Mouse (Mus musculus) right cerebral cortex, postnatal 25 days (tissue): ENCODE measurements around the gene Gm11127.
"Not testable (repeated sequence)": the region's sequence is repeated elsewhere in the genome, so short reads cannot be mapped to it uniquely, and the experiment has no call there.

Experiments
- DNase-seq: peaks from one replicate; pipeline ENCODE4 v3.0.0; 2022

The Gm11127 gene

GRCm38 (mm10) chr17:36030703-36031582 lies 27.2 kb downstream of the Gm11127 start:
- DNase-seq: not testable (repeated sequence)

GRCm38 (mm10) chr17:36030046-36030702 lies 28.0 kb downstream of the Gm11127 start:
- not testable (repeated sequence) for DNase-seq

DNA sequence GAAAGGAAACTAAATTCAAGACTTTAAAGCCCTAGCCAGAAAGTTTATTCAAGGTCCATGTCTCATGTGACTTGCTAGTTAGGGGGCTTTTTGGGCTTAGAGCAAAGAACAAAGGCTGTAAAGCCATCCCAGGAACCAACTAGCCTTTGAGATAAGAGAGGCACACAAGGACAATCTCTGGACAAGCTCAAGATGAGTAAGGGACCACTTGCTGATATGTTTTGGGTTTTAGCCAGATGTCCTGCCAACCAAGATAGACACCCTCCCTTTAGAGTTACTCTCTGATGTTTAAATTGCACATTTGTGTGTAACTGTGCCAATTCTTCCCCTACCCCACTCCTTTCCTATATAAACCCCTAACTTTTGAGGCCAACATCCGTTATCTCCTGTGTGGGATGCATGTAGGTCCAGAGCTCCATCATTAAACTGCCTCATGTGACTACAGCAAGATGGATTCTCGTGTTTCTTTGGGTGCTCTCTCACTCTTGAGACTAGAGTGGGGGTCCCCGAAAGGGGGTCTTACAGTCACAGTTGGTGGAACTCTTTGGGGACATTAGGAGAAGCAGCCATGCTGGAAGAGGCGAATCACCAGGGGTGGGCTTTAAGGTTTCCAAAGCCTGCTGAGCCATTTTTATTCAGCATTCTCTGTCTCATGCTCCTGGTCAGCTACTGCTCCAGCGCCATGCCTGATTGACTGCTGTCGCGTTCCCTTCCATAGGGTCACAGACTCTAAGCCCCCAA lies 29.1 kb downstream of the Gm11127 start:
- DNase-seq: no peak

DNA sequence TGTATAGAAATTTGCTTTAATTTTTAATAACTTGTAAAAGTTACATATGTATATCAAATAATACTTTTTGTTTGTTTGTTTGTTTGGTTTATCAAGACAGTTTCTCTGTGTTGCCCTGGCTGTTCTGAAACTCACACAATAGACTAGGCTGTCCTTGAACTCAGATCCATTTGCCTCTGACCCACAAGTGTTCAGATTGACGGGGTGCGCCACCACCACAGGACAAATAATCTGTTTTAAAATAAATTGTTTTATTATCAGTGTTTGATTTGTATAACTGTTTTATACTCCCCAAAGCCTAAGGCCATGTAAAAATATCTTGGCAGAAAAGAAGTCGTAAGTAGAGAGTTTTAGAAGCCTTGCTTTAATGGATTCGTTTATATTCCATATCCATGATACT lies 30.5 kb downstream of the Gm11127 start:
- no peak for DNase-seq

GRCm38 (mm10) chr17:36025901-36026300 lies 32.3 kb downstream of the Gm11127 start:
- no peak for DNase-seq

- DNase-seq: no peak
Measured at GRCm38 (mm10) chr17:36025197-36025596, 33.0 kb downstream of the Gm11127 start.

- DNase-seq: no peak
Measured at GRCm38 (mm10) chr17:36023710-36024654, 34.2 kb downstream of the Gm11127 start.

DNA sequence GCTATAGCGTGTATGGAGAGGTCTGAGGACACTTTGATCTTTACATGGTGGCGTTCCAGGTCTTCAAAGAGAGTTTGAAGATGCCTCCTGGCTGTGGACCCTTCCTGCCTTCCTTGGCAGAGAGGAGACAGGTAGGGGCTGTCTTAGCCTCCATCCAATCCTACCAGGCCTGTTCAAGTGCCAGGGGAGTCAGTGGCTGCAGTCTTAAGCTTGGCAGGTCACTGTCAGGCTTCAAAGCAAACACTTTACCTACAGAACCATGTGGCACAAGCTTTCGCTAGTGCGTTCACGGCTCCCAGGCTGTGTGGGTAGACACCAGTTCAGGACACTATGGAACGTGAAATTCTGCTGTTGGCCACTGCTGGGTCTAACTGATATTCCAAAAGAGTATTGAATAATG lies 35.2 kb downstream of the Gm11127 start:
- no peak for DNase-seq

DNA sequence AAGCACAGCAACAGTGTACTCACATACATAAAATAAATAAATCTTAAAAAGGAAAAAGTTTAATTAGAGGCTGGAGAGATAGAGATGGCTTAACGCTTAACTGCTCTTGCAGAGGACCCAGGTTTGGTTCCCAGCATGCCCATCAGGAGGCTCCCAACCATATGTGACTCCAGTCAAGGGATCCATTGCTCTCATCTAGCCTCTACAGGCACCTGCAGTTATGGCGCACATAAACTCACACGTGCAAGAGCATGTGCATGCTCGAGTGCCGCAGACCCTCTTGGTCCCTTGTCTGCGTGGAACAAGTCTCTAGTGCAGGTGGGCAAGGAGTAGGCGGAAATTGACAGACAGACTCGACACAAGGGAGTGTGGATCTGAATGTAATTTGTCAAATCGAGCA lies 36.1 kb downstream of the Gm11127 start:
- DNase-seq: no peak

DNA sequence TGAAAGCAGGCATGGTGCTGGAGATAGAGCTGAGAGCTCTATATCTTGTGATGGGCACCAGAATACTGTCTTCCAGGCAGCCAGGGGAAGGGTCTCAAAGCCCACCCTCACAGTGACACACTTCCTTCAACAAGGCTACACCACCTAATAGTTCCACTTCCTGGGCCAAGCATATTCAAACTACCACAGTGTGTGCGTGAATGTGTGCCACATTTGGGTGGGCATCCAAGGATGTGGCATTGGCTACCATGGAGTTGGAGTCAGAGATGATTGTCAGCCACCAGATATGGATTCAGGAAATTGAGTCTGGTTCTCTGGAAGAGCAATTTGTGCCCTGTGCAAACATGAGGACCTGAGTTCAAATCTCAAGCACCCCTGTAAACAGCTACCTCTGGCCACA lies 36.9 kb downstream of the Gm11127 start:
- DNase-seq: no peak

GRCm38 (mm10) chr17:36020191-36021073 lies 37.7 kb downstream of the Gm11127 start, which contains the start of gene H2-T24:
Gene H2-T24, minus strand, starts transcription at chr17:36020560.
- peak; percentile 38 for DNase-seq

DNA sequence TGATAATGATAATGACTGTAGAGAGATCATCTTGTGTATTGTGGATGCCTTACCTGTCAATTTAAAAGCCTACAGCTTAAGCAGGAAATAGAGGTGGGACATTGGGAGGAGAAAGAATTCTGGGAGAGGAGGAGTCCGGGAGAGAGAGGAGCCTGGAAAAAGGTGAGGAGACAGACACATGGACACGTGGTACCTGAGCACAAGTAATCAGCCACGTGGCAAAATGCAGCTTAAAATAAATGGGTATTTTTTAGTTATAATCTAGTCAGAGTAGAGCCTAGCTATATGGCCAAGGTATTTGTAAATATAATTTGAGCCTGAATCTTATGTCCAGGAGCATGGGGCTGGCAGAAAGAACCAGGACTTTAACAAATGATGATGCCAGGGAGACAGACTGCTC lies 38.7 kb downstream of the Gm11127 start:
- no peak for DNase-seq

GRCm38 (mm10) chr17:36018979-36019378 lies 39.2 kb downstream of the Gm11127 start:
- no peak for DNase-seq

- DNase-seq: no peak
Measured at GRCm38 (mm10) chr17:36017046-36017445, 41.1 kb downstream of the Gm11127 start.

- no peak for DNase-seq
Measured at GRCm38 (mm10) chr17:36014977-36015376, 43.2 kb downstream of the Gm11127 start.
